Comparison of ENCODE assay signal across 8 mouse cellular contexts in the genomic region with DNA sequence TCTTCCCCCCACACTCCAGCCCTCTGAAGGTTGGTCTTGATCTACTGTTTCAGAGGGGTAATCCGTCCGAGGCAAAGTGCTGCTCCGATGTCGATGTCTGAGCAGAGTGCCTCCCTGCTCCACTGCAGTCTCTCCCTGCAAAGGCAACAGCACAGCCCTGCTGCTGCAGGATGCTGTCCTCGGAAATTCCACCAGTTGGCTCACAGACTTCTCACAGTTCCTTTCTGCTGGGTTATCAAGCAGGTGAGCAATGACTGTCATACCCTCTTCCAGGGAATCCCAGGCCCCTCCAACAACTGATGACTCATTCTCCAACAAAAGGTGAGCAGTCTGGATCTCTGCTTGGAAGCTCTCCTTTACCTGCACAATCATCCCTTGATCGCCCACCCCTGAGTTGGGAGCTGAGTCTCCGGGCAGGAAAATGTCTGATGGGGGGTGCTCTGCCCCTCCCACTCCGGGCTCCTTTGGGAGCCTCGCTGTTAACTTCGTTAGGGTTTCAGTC.
DNase-seq lines count a peak whose midpoint lies in the region; ATAC-seq and TF ChIP-seq lines count a peak whose summit lies in the region.

No protein-coding gene starts in this region.

- WGBS in hindbrain, embryonic 13.5 days = 42% methylated on average over 10 of the region's 10 CpGs
- WGBS in midbrain, embryonic 16.5 days = 22% methylated on average over 10 of the region's 10 CpGs

- peaks cover 17% of the 10 kb centered on the region for H3K4me1 ChIP-seq in cortical plate, adult 2 months (ENCODE audit: control insufficient read depth, insufficient read depth, low read length)
- H3K4me1 ChIP-seq in hindbrain, embryonic 13.5 days (replicated peaks) = peaks cover 69% of the 10 kb centered on the region
- peaks cover 69% of the 10 kb centered on the region for H3K4me1 ChIP-seq in midbrain, embryonic 16.5 days (ENCODE audit: control insufficient read depth, insufficient read depth, low read length)

- H3K36me3 ChIP-seq in hindbrain, embryonic 13.5 days = no peaks in the 10 kb centered on the region
- no peaks in the 10 kb centered on the region for H3K36me3 ChIP-seq in midbrain, embryonic 16.5 days (ENCODE audit: control insufficient read depth, insufficient read depth, low read length)

- no peaks in the 10 kb centered on the region for H3K27me3 ChIP-seq in hindbrain, embryonic 13.5 days
- no peaks in the 10 kb centered on the region for H3K27me3 ChIP-seq in midbrain, embryonic 16.5 days (ENCODE audit: control insufficient read depth, insufficient read depth, low read depth, low read length)

- no peak for TF ChIP-seq POLR2A in cortical plate, adult 2 months (IDR thresholded peaks at IDR 0.05; ENCODE audit: extremely low read depth, insufficient read depth, low read length)

- ATAC-seq in hindbrain, embryonic 13.5 days (ENCODE audit: low FRiP score) = peak; percentile 67
- peak; percentile 53 for ATAC-seq in midbrain, embryonic 16.5 days

- peak overlapping the region; percentile 15 for H3K4me3 ChIP-seq in cortical plate, adult 2 months (ENCODE audit: insufficient read depth, low read length)
- peak overlapping the region; percentile 33 for H3K4me3 ChIP-seq in hindbrain, embryonic 13.5 days
- H3K4me3 ChIP-seq in midbrain, embryonic 16.5 days (ENCODE audit: low read depth, low read length) = peak overlapping the region; percentile 38

- peak; percentile 9 to 21 for DNase-seq in left cerebral cortex, adult 18-20 months (ENCODE audit: low spot score in 2 of 2)
- no peak for DNase-seq in left cerebral cortex, adult 8-10 months (ENCODE audit: low spot score in 2 of 2)
- no peak for DNase-seq in thymus, postnatal 0 days (ENCODE audit: low spot score)
- no peak for DNase-seq in thymus, adult 18-20 months
- no peak for DNase-seq in testis, postnatal 14 days (ENCODE audit: low spot score)

- H3K9ac ChIP-seq in hindbrain, embryonic 13.5 days = peak overlapping the region; percentile 65
- peak overlapping the region; percentile 62 for H3K9ac ChIP-seq in midbrain, embryonic 16.5 days (ENCODE audit: low read depth, low read length)

- H3K9me3 ChIP-seq in hindbrain, embryonic 13.5 days = no peaks in the 10 kb centered on the region
- H3K9me3 ChIP-seq in midbrain, embryonic 16.5 days (replicated peaks; ENCODE audit: control insufficient read depth, low read length, poor library complexity, severe bottlenecking) = no peaks in the 10 kb centered on the region

- TF ChIP-seq CTCF in cortical plate, adult 2 months (IDR thresholded peaks at IDR 0.05; ENCODE audit: extremely low read depth, insufficient read depth, low read length) = no peak

- H3K27ac ChIP-seq in cortical plate, adult 2 months (ENCODE audit: insufficient read depth, low read length) = peak overlapping the region; percentile 91; the same call in 1 of the 2 replicates
- H3K27ac ChIP-seq in hindbrain, embryonic 13.5 days = peak overlapping the region; percentile 88
- peak overlapping the region; percentile 86 for H3K27ac ChIP-seq in midbrain, embryonic 16.5 days (ENCODE audit: low read length)

- peak overlapping the region; percentile 56 for H3K4me2 ChIP-seq in hindbrain, embryonic 13.5 days
- H3K4me2 ChIP-seq in midbrain, embryonic 16.5 days (ENCODE audit: low read length) = peak overlapping the region; percentile 62

Comparison
In these comparisons a context has a peak if more than half of its experiments do, and no peak if none do; other contexts are left out.
1. DNase-seq: peak in left cerebral cortex, adult 18-20 months (2 of 2); none in left cerebral cortex, adult 8-10 months (0 of 2), thymus, postnatal 0 days (single experiment), thymus, adult 18-20 months (0 of 2) and testis, postnatal 14 days (single experiment).
2. Peak in every context shown above with its lines, with median percentiles within 50 percentile points of each other: H3K27ac ChIP-seq and H3K4me3 ChIP-seq.